Mouse (Mus musculus): ENCODE data around the gene Pip4k2a.

The Pip4k2a gene

GRCm38 (mm10) chr2:18928597-18929257 is 69.2 kb downstream of the Pip4k2a start:
- DNase-seq (ENCODE audit: extremely low read depth, low read depth, low spot score): no peak

- no peak for DNase-seq (ENCODE audit: extremely low read depth, low read depth, low spot score)
Observed at GRCm38 (mm10) chr2:18928196-18928595, 69.7 kb downstream of the Pip4k2a start.

GRCm38 (mm10) chr2:18923806-18924595 is 73.9 kb downstream of the Pip4k2a start:
- no peak for DNase-seq (ENCODE audit: extremely low read depth, low read depth, low spot score)

GRCm38 (mm10) chr2:18923098-18923649 is 74.8 kb downstream of the Pip4k2a start:
- no peak for DNase-seq (ENCODE audit: extremely low read depth, low read depth, low spot score)

- DNase-seq (ENCODE audit: extremely low read depth, low read depth, low spot score): no peak
Observed at GRCm38 (mm10) chr2:18921570-18922180, 76.3 kb downstream of the Pip4k2a start.

GRCm38 (mm10) chr2:18920461-18920877 is 77.5 kb downstream of the Pip4k2a start:
- no peak for DNase-seq (ENCODE audit: extremely low read depth, low read depth, low spot score)

- DNase-seq (ENCODE audit: extremely low read depth, low read depth, low spot score): no peak
Observed at GRCm38 (mm10) chr2:18919797-18920354, 78.0 kb downstream of the Pip4k2a start.

- no peak for DNase-seq (ENCODE audit: extremely low read depth, low read depth, low spot score)
Observed at GRCm38 (mm10) chr2:18917838-18918237, 80.1 kb downstream of the Pip4k2a start.

GRCm38 (mm10) chr2:18917380-18917750 is 80.6 kb downstream of the Pip4k2a start:
- DNase-seq (ENCODE audit: extremely low read depth, low read depth, low spot score): no peak

GRCm38 (mm10) chr2:18916615-18917379 is 81.1 kb downstream of the Pip4k2a start:
- DNase-seq (ENCODE audit: extremely low read depth, low read depth, low spot score): no peak

GRCm38 (mm10) chr2:18916042-18916407 is 81.9 kb downstream of the Pip4k2a start:
- DNase-seq (ENCODE audit: extremely low read depth, low read depth, low spot score): no peak

- DNase-seq (ENCODE audit: extremely low read depth, low read depth, low spot score): no peak
Observed at GRCm38 (mm10) chr2:18915372-18916041, 82.4 kb downstream of the Pip4k2a start.

GRCm38 (mm10) chr2:18914750-18915149 is 83.2 kb downstream of the Pip4k2a start:
- no peak for DNase-seq (ENCODE audit: extremely low read depth, low read depth, low spot score)

- DNase-seq (ENCODE audit: extremely low read depth, low read depth, low spot score): no peak
Observed at GRCm38 (mm10) chr2:18913642-18914041, 84.3 kb downstream of the Pip4k2a start.

- DNase-seq (ENCODE audit: extremely low read depth, low read depth, low spot score): no peak
Observed at GRCm38 (mm10) chr2:18911251-18911934, 86.5 kb downstream of the Pip4k2a start.

- DNase-seq (ENCODE audit: extremely low read depth, low read depth, low spot score): no peak
Observed at GRCm38 (mm10) chr2:18910209-18910608, 87.7 kb downstream of the Pip4k2a start.

GRCm38 (mm10) chr2:18909713-18910112 is 88.2 kb downstream of the Pip4k2a start:
- DNase-seq (ENCODE audit: extremely low read depth, low read depth, low spot score): no peak

GRCm38 (mm10) chr2:18907269-18907668 is 90.7 kb downstream of the Pip4k2a start:
- DNase-seq (ENCODE audit: extremely low read depth, low read depth, low spot score): no peak

- DNase-seq (ENCODE audit: extremely low read depth, low read depth, low spot score): no peak
Observed at GRCm38 (mm10) chr2:18906421-18907084, 91.4 kb downstream of the Pip4k2a start.
